Mouse (Mus musculus): ENCODE measurements around the gene Clec4a2. TPM values are rescaled to one million over a fixed set of nuclear protein-coding genes. Genes with fewer than 3 reads are reported as not detected.

Clec4a2 gene
- polyA plus RNA-seq, 1 experiment from 2014 or later = 0.74 TPM

Other genes with a start within 250 kb of the Clec4a2 start
- 128 and 130 TPM in 2 replicates for gene Necap1, start 232.0 kb upstream of the Clec4a2 start, polyA plus RNA-seq (2015; fragmentation: Nextera tagmentation; extraction: Ambion mirVana)
- 0.69 and 0.85 TPM in 2 replicates for gene Clec4a1, start 184.6 kb upstream of the Clec4a2 start, polyA plus RNA-seq (2015; fragmentation: Nextera tagmentation; extraction: Ambion mirVana)
- 0.88 and 2.7 TPM in 2 replicates for gene Clec4a3, start 153.9 kb upstream of the Clec4a2 start, polyA plus RNA-seq (2015; fragmentation: Nextera tagmentation; extraction: Ambion mirVana)
- not detected in 2 replicates for gene Clec4a4, start 116.1 kb upstream of the Clec4a2 start, polyA plus RNA-seq (2015; fragmentation: Nextera tagmentation; extraction: Ambion mirVana)
- gene Clec4b1, start 56.5 kb upstream of the Clec4a2 start, polyA plus RNA-seq (2015; fragmentation: Nextera tagmentation; extraction: Ambion mirVana) = not detected in 2 replicates
- gene Clec4b2, start 66.5 kb downstream of the Clec4a2 start, polyA plus RNA-seq (2015; fragmentation: Nextera tagmentation; extraction: Ambion mirVana) = not detected in 2 replicates
- 0.44 and 1.1 TPM in 2 replicates for gene Clec4n, start 123.4 kb downstream of the Clec4a2 start, polyA plus RNA-seq (2015; fragmentation: Nextera tagmentation; extraction: Ambion mirVana)
- not detected in 2 replicates for gene Clec4d, start 155.7 kb downstream of the Clec4a2 start, polyA plus RNA-seq (2015; fragmentation: Nextera tagmentation; extraction: Ambion mirVana)
- gene Clec4e, start 183.4 kb downstream of the Clec4a2 start, polyA plus RNA-seq (2015; fragmentation: Nextera tagmentation; extraction: Ambion mirVana) = not detected in 2 replicates
- gene Vmn2r19, start 201.9 kb downstream of the Clec4a2 start, polyA plus RNA-seq (2015; fragmentation: Nextera tagmentation; extraction: Ambion mirVana) = not detected in 2 replicates